Mouse (Mus musculus) stomach, postnatal 0 days (tissue): ENCODE results near the gene Armcx2.

Source experiments
- CTCF ChIP-seq: IDR thresholded peaks from 2 replicates; pipeline ENCODE4 v1.5.1; 2016; ENCODE audit warnings: antibody characterized with exemption, low read depth, mild to moderate bottlenecking, moderate library complexity
- EP300 ChIP-seq: optimal IDR thresholded peaks from 2 replicates; pipeline ENCODE3; 2016; ENCODE audit warnings: antibody characterized with exemption

GRCm38 (mm10) chrX:134756434-134757292, 52.4 kb downstream of the Armcx2 start, which contains the start of gene Armcx3:
- TF ChIP-seq CTCF (no peak), EP300 (no peak)
